Mouse (Mus musculus) mouse trophoblast stem cell (cell line): ENCODE measurements around the gene Knop1.

Source experiments
- in situ Hi-C, 2 experiments: fragments of 300-500 bp; cut with MseI, MboI; formaldehyde crosslinking; loops; 2 replicates in 1 of 2; 3 replicates in 1 of 2; pipeline ENCODE4 v1.15.1; 2025

Gene Knop1

DNA sequence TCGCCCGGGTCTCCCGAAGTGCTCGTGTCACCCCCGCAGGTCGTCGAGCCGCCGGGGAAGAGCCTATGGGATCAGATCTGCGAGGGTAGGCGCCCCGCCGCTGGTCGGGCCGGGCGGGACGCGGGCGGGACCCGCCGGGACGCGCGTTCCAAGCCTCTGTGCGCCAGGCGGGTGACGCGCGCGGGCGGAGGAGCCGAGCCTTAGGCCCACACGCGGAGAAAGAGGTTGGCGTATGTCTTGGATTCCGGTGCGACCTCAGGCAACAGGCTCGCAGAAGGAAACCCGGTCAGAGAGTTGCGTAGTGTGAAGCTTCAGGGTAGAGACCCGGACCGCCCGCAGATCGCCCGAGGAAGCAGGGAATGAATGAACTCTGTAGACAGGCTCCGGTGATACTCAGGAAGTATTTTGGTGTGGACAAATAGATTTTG, at the start of gene Knop1:
TSS of gene Knop1 (minus strand) at position 378 of the 428 bp plus-strand sequence.
- in situ Hi-C loops: no loop called here

DNA sequence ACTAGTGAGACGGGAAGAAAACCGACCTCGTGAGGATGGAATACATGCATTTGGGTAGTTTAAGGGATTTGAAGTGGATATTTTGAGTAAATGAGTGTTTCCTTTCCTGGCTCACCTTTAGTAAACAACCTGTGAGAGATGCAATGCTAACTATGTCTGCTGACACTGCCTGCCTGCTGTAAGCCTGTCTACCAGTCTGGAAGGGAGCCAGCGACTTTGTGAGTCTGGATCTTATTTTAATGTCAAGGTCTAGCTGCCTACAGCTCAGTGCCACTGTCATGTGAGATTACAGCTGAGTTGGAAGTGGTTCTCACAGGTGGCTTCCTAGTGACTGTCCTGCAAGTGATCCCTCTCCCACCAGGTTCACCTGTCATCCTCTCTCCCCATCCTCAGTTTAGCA, 48.5 kb upstream of the Knop1 start:
- in situ Hi-C loops: no loop called here

- in situ Hi-C loops: no loop called here
These were observed 47.8 kb upstream of the Knop1 start for GRCm38 (mm10) chr7:118903879-118904278.

- in situ Hi-C loops: no loop called here
These were observed 46.9 kb upstream of the Knop1 start for GRCm38 (mm10) chr7:118902944-118903343.

DNA sequence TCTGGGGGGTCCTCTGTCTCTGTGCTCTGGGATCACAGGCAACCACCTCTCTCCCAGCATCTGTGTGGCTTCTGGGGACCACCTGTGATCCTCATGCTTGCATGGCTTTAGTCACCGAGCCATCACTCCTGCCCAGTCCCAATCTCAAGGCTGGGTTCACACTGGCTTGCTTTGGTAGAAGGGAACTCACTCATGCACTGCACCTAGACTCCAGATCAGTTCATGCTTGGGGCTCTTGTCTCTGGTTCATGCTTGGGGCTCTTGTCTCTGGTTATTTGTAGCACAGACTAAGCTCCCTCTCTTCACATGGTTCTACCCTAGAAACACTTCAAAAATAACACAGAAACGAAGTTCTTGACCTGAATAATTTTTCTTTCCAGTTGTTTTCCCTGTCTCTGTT, 44.0 kb upstream of the Knop1 start:
- in situ Hi-C loops: no loop called here

DNA sequence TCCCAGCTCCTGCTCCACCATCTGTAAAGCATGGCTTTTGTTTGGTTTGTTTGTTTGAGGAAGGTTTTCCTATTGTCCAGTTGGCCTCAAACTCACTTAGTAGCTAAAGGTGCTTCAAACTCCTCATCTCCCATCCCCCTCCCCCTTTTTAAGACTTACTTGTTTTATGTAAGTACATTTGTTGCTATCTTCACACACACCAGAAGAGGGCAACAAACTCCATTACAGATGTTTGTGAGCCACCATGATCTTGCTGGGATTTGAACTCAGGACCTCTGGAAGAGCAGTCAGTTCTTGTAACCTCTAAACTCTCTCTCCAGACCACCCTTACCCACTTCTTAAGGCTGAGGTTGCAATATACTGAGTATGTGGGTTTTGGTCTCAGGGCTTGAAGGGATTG, 42.0 kb upstream of the Knop1 start:
- in situ Hi-C loops: no loop called here

DNA sequence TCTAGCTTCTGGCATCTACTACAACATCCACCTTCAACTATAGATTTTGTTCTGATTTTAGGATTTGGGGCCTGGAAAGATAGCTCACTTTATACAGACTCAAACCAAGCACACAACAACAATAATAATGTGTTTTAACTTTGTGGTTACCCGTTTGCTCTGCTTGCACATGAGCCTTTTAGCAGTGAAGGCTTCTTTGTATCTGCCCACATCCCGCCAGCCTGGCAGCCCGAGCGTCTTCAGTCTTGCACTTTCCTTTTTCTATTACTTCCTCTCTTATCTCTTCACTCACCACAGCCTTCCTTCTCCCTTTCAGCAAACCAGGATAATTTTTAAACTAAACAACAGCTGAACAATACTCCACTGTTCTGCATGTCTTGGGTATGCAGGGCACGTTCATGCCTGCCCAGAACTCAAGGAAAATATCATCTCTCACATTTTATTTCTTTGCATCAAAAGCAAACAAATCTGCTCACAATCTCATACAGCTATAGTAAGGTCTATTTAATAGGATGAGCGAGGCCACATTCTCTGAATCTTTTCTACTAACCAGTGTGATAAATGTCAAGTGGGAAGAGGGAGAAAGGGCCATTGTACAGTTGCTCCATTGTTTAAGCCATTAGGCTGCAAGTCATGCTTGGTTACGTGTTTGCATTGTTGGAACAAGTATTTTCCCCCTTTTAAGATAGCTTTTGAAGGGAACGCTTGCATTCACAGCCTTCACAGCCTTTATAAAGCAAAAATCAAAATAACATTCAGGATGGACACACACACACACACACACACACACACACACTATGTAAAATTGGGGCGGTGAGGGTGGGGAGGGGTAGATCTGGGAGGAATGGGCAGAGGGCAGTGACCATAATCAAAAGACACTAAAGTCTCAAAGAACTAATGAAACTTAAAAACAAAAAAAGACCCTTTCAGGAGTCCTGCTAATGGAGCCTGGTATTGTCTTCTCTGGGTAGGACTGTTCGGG, 39.7 kb upstream of the Knop1 start:
- in situ Hi-C loops: no loop called here

GRCm38 (mm10) chr7:118889046-118889680, 33.1 kb upstream of the Knop1 start:
- in situ Hi-C loops: no loop called here

DNA sequence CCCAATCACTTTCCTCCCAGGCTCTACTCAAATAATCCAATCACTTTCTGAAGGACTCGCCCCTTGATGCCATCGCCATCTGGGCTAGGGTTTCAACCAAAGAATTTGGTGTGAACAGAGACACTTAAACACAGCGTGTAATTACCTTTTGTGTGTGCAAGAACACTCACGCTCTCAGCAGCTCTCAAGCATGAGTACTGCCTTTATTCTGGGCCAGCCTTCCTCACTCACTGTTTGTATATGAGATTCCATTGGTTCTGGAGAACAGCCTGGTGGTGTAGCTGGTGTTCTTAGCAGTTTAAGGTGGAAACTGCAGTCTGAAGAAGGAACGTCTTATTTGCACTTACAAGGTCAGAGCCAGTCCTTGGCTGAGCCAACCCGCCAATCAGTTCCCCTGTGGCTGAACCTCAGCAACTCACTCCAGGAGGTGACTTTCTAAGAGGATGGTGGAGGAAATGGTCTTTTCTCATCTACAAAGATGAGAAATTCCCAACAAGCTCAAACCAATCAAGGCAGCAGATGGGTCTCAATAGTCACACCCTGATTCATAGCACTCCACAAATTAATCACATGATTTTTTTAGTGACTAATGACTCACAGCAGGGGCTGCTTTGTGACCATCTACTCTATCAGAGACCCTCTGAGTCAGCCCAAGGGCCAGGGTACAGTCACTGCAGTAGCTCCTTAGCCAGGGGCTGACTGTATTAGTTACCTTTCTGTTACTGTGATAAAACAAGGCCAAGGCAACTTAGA, 31.4 kb upstream of the Knop1 start:
- in situ Hi-C loops: no loop called here

DNA sequence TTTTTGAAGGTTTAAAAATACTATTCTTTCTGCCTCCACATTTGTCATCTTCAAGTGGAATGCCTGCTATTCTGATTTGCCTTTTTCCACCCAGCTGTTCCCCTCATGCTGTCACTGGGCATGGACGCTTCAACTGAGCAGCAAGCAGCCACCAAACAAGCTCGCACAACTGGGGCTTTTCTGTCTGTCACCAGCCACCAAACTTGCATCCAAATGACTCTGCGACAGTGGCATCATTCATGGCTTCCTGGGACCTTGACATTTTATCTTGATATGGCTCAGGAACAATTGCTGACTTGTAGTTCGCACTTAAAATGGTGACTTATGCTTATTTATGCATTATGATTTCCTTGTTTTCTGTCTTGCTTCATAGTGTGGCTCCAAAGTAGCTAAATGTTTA, 28.9 kb upstream of the Knop1 start:
- in situ Hi-C loops: no loop called here

DNA sequence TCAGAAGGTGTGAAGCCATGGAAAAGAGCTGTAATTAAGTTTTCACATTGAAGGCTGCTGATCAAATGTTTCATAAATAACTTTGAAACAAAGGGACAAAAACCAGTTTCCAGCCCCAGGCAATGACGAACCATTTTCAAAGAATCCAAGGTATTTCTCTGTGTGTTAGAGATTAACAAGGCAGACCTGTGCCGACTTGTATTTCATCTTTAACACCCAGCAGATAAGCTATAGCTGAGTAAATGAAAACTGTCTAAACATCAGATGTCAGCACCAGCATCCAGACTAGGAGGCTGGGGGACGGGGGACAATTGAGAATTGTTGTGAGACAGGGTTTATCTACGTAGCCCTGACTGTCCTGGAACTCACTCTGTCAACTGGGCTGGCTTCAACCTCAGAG, 27.9 kb upstream of the Knop1 start:
- in situ Hi-C loops: no loop called here

- in situ Hi-C loops: loop anchor here in 1 of 2 experiments (10.0 kb wide), 1 partner anchor 115 kb away; the partner anchor contains the start of gene Gprc5b
These were observed 23.5 kb upstream of the Knop1 start for GRCm38 (mm10) chr7:118879466-118880029.

DNA sequence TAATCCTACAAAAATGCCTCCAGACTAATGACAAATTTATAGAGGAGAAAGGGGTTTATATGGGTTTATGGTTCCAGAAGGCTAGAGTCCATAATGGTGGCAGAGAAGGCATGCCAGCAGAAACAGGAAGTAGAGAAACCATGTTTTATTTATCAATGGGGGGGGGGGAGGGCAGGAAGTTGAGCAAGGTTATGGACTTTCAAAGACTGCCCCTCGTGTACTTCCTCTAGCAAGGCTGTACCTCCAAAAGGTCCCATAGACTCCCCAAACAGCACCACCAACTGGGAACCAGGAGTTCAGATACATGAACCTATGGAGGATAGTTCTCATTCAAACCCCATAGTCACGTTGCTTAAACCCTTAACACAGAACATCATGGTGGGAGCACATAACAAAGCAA, 9.3 kb upstream of the Knop1 start:
- in situ Hi-C loops: no loop called here

DNA sequence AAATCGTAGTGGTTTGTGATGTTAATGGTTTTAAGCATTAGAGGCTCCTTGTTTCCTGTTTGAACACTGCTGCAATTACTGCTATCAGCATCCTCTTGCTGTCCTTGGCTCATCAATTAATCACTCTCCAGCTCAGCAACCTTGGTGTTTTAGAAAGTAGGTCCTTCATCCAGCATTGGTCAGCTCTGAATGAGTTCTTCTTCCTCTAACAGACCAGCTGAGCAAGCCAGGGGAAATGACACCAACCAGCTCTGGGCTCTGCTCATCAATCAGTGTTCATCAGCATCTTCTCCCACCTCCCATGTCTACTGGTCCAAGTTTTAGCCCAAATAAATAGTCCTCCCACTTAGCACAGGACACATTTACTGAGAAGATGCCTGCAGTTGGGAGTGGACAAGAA, 2.6 kb upstream of the Knop1 start:
- in situ Hi-C loops: no loop called here

DNA sequence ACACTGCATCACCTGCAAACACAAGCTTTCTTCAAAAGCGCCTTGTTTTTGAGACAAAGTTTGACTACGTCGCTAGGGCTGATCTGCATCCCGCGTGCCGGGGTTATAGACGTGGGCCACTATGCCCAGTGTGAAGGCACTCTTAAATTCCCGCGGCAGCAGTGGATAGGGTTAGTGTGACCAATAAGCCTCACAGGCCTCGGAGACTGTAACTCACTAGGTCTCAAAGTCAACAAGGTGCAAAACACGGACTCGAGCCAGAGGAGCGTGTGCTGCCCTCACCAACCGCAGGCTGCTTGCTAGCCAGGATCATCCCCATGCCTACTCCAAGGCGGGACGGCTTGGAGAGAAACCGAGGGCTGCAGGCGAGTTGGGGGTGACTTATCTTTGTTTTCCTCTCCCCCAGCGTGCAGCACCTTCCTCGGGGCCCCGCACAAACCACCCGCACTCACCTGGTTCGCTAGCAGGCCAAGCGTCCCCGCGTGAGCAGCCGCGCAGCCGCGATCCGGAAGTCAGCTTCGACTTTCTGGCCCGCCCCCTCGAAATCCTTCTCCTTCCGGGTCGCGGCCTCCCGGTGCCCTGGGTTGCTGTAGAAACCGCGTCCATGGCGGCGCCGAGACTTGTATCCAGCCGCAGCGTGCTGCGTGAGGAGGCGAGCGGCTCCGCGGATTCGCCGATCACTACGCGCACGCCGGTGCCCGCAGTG, 730 bp downstream of the Knop1 start, which contains the start of gene Iqck:
TSS of gene Iqck (plus strand) at position 582 of the 706 bp plus-strand sequence.
- in situ Hi-C loops: no loop called here

DNA sequence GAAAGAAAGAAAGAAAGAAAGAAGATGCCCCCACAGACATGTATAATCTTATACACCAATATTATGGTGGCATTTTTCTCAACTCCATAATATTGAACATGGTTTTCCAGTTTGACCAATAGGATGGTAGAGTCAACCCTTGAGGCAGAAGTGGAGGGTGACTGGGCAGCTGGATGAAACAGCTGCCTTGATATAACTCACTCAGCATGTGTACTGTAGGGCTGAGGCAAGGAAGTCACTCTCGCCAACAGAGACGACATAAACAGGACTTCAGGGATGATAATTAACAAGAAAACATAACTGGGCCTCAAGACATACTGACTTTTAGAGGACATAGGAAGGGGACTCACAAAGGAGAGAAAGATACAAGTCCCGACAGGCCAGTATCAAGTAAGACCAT, 1.4 kb downstream of the Knop1 start:
- in situ Hi-C loops: no loop called here

DNA sequence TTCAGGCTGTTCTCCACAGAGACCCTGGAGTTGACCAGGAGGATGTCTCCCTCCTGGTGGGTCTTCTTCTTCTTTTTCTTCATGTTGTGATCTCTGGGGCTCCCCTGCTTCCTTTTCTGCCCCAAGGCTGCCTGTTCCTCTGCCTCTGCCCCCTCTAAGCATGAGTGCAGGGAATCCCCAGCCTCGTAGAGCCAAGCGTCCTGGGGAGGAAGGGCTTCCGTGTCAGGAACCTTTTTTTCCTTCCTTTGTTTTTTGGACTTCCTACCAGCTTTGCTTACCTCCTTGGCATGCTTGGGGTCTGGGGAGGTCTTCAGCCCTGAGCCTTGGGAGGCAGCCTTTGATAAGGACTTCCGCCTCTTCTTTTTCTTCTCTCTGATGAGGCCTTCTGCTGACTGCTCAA, 3.4 kb downstream of the Knop1 start:
- in situ Hi-C loops: no loop called here

- in situ Hi-C loops: no loop called here
These were observed 4.5 kb downstream of the Knop1 start for GRCm38 (mm10) chr7:118851571-118851970.

DNA sequence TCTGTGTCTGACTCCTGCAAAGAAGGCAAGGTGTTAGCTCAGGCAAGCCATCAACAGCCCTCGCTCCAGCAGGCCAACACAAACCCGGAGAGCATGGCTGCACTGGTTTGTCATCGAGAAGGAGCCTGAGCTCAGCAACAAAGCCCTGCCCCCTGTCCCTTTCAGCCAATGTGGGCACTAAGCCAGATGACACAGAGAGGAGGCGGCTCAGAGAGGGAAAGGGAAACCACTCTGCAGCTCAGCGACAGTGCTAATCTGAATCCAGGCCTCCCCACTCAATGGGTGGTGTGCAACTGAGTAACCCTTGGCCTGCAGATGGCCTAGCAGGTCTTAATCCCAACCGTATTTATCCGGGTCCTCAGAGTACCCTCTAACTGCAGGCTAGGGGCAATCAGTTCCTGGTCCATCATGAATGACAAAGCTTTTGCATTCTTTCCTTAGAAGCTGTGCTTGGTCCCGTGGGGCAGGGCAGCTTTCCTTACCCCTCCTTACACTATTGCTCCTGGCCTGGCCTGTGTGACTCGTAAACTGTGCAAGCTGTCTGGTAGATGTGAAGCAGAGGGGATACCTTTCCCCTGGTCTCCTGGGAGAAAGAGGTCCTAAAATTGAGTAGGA, 5.3 kb downstream of the Knop1 start:
- in situ Hi-C loops: no loop called here

GRCm38 (mm10) chr7:118849543-118850250, 6.4 kb downstream of the Knop1 start:
- in situ Hi-C loops: loop anchor here in 1 of 2 experiments (10.0 kb wide), 1 partner anchor 145 kb away; the partner anchor contains the start of gene Gprc5b
